In the genomic region with DNA sequence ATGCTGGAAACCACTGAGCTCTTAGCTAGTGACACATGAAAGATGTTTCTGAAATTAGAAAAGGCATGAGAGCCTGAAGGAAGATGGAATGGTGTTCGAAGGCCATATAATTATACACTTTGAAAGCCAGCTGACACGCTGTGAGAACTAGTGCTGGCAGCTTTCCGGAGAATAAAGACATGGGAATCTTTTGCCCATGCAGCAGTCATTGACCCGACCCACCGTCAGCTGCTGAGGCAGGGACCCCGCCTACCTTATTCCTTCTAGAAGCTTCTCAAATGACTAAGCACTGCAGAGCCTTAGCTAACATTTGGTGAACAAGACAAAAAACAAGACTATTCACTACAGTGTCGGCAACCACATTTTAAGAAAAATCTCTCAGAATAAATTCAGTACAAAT, we compare ENCODE assay signal across 22 mouse cellular contexts. TPM values are rescaled to one million over a fixed set of nuclear protein-coding genes. Genes with fewer than 3 reads are reported as not detected.
DNase-seq lines count a peak whose midpoint lies in the region; ATAC-seq and TF ChIP-seq lines count a peak whose summit lies in the region.
"Had no signal": no experiment of that assay in that cellular context is flagged by ENCODE, and none has a peak within 500 bp of the region (broad histone marks: within the 10 kb centered on the region; RNA-seq: fewer than 3 reads in every experiment).

No protein-coding gene starts in this region.

- H3K27ac ChIP-seq in forebrain, embryonic 14.5 days (ENCODE audit: low read depth, low read length): no peak overlapping the region
- no peak overlapping the region for H3K27ac ChIP-seq in forebrain, embryonic 12.5 days
- peak overlapping the region; percentile 69 for H3K27ac ChIP-seq in left cerebral cortex, adult 2 months
- H3K27ac ChIP-seq in olfactory bulb, adult 2 months (ENCODE audit: insufficient read depth, low read depth, low read length): peak overlapping the region; percentile 97
- H3K27ac ChIP-seq: heart, adult 2 months; liver, embryonic 14.5 days; neural tube, embryonic 12.5 days; stomach, postnatal 0 days had no signal

- DNase-seq in forebrain, embryonic 14.5 days (ENCODE audit: low spot score): no peak
- peak in 1 of 2 experiments; percentile 23 for DNase-seq in left cerebral cortex, adult 2 months (ENCODE audit: extremely low spot score in 1 of 2, low spot score in 2 of 2)
- DNase-seq in left cerebral cortex, postnatal 4 days: no peak
- no peak for DNase-seq in spleen, adult 18-20 months
- DNase-seq in lung, postnatal 14 days: no peak
- DNase-seq: adrenal gland, postnatal 10 days; cerebellum, adult 11-12 months; cerebellum, postnatal 25 days; embryo, embryonic 11 days; gastrocnemius, postnatal 14 days; heart, adult 2 months; thymus, postnatal 25 days had no signal

- H3K9ac ChIP-seq in forebrain, embryonic 14.5 days (ENCODE audit: low read length): no peak overlapping the region
- no peak overlapping the region for H3K9ac ChIP-seq in forebrain, embryonic 12.5 days
- H3K9ac ChIP-seq: liver, embryonic 14.5 days; neural tube, embryonic 12.5 days had no signal

- no peak for TF ChIP-seq POLR2A in olfactory bulb, adult 2 months (IDR thresholded peaks at IDR 0.05; ENCODE audit: insufficient read depth, low read depth, low read length)

- H3K9me3 ChIP-seq in forebrain, embryonic 14.5 days (replicated peaks; ENCODE audit: control insufficient read depth, low read length): no peaks in the 10 kb centered on the region
- no peaks in the 10 kb centered on the region for H3K9me3 ChIP-seq in forebrain, embryonic 12.5 days
- H3K9me3 ChIP-seq: G1E; neural tube, embryonic 12.5 days had no signal

- H3K4me1 ChIP-seq in forebrain, embryonic 14.5 days (ENCODE audit: control insufficient read depth, insufficient read depth, low read length): no peaks in the 10 kb centered on the region
- H3K4me1 ChIP-seq in forebrain, embryonic 12.5 days: no peaks in the 10 kb centered on the region
- H3K4me1 ChIP-seq in olfactory bulb, adult 2 months (ENCODE audit: control insufficient read depth, insufficient read depth, low read length): peaks cover 7% of the 10 kb centered on the region
- H3K4me1 ChIP-seq: neural tube, embryonic 12.5 days had no signal

- peaks cover 14% of the 10 kb centered on the region for H3K36me3 ChIP-seq in forebrain, embryonic 14.5 days (ENCODE audit: control insufficient read depth, insufficient read depth, low read length)
- peaks cover 16% of the 10 kb centered on the region; the same call in 1 of the 2 replicates for H3K36me3 ChIP-seq in forebrain, embryonic 12.5 days (replicated peaks)
- H3K36me3 ChIP-seq: G1E had no signal

- H3K4me3 ChIP-seq in forebrain, embryonic 14.5 days (ENCODE audit: low read depth, low read length): no peak overlapping the region
- no peak overlapping the region for H3K4me3 ChIP-seq in forebrain, embryonic 12.5 days (replicated peaks)
- no peak overlapping the region for H3K4me3 ChIP-seq in left cerebral cortex, adult 2 months
- H3K4me3 ChIP-seq in olfactory bulb, adult 2 months (ENCODE audit: insufficient read depth, low read depth, low read length): no peak overlapping the region
- H3K4me3 ChIP-seq: heart, adult 2 months; neural tube, embryonic 12.5 days had no signal

- ATAC-seq in forebrain, embryonic 14.5 days: 0 out of 2 replicates have a peak, but pooled peaks have one; percentile 10
- ATAC-seq in forebrain, embryonic 12.5 days (ENCODE audit: low FRiP score): no peak
- ATAC-seq: activated CD4-positive, CD25-positive, alpha-beta regulatory T cell, adult 4 months; hindbrain, embryonic 16.5 days; intestine, postnatal 0 days had no signal

- no peaks in the 10 kb centered on the region for H3K27me3 ChIP-seq in forebrain, embryonic 14.5 days (replicated peaks; ENCODE audit: control insufficient read depth, insufficient read depth, low read length)
- H3K27me3 ChIP-seq in forebrain, embryonic 12.5 days: no peaks in the 10 kb centered on the region
- H3K27me3 ChIP-seq: neural tube, embryonic 12.5 days had no signal

- no peak for TF ChIP-seq CTCF in left cerebral cortex, adult 2 months (IDR thresholded peaks at IDR 0.05)
- TF ChIP-seq CTCF in olfactory bulb, adult 2 months (IDR thresholded peaks at IDR 0.05; ENCODE audit: insufficient read depth, low read depth, low read length): no peak

- intact Hi-C loops in left cerebral cortex, adult 2 months (cut with DNase I): loop anchor here (2.0 to 5.0 kb wide), 3 partner anchors 91 to 169 kb away; no protein-coding TSS in a partner anchor
- intact Hi-C loops in left cerebral cortex, postnatal 4 days (cut with DNase I): no loop called here

- no peak overlapping the region for H3K4me2 ChIP-seq in forebrain, embryonic 14.5 days (ENCODE audit: low read length)
- no peak overlapping the region for H3K4me2 ChIP-seq in forebrain, embryonic 12.5 days
- H3K4me2 ChIP-seq: midbrain, embryonic 11.5 days; neural tube, embryonic 12.5 days had no signal

- 82% methylated on average over 7 of the region's 7 CpGs for WGBS in forebrain, embryonic 14.5 days
- 87% methylated on average over 7 of the region's 7 CpGs for WGBS in forebrain, embryonic 12.5 days
- WGBS in olfactory bulb, adult 2 months: 28% methylated on average over 7 of the region's 7 CpGs

RNA-seq across cellular contexts. Expression of a gene that starts 25.7 kb away (rescaled TPM):
- polyA plus RNA-seq in forebrain, embryonic 14.5 days (2014; fragmentation: Nextera tagmentation; extraction: Ambion mirVana): 6.0 and 8.3 TPM in 2 replicates
- 9.5 and 10.5 TPM in 2 replicates for polyA plus RNA-seq in forebrain, embryonic 12.5 days (2016; fragmentation: Nextera tagmentation; extraction: Ambion mirVana)
- 10 to 100 TPM in 1 of 2 experiments, 1 to 10 TPM in 1; 6.2 to 11.4 TPM for total RNA-seq in left cerebral cortex, adult 2 months (2021)
- total RNA-seq in left cerebral cortex, postnatal 4 days (2021): 10 to 100 TPM; 13.0 to 13.7 TPM
- polyA plus RNA-seq in olfactory bulb, adult 2 months (2012; ENCODE audit: insufficient read depth, insufficient read length, low replicate concordance, missing spikeins): not detected in 2 replicates
- polyA plus RNA-seq: G1E had no signal

RNA-seq across cellular contexts. Expression of a gene that starts 26.9 kb away (rescaled TPM):
- 43.6 and 49.1 TPM in 2 replicates for polyA plus RNA-seq in forebrain, embryonic 14.5 days (2014; fragmentation: Nextera tagmentation; extraction: Ambion mirVana)
- polyA plus RNA-seq in forebrain, embryonic 12.5 days (2016; fragmentation: Nextera tagmentation; extraction: Ambion mirVana): 41.8 and 43.2 TPM in 2 replicates
- total RNA-seq in left cerebral cortex, adult 2 months (2021): 100 to 1,000 TPM; 221 to 222 TPM
- total RNA-seq in left cerebral cortex, postnatal 4 days (2021): 100 to 1,000 TPM; 135 to 139 TPM
- polyA plus RNA-seq in olfactory bulb, adult 2 months (2012; ENCODE audit: insufficient read depth, insufficient read length, low replicate concordance, missing spikeins): not detected in 2 replicates

Comparison
In these comparisons a context has a peak if more than half of its experiments do, and no peak if none do; other contexts are left out.
1. H3K27ac ChIP-seq: peak in left cerebral cortex, adult 2 months (single experiment) and olfactory bulb, adult 2 months (single experiment); none in forebrain, embryonic 14.5 days (single experiment) and forebrain, embryonic 12.5 days (single experiment).
2. RNA of a gene that starts 26.9 kb away (polyA plus RNA-seq): 43.6 to 49.1 TPM in forebrain, embryonic 14.5 days and 41.8 to 43.2 TPM in forebrain, embryonic 12.5 days; not detected in olfactory bulb, adult 2 months; every median in the first group is over 10 times any median in the second.